Mouse (Mus musculus) fat pad, adult 2 months (tissue): ENCODE data around the gene Sapcd1.

Experiments
- DNase-seq: peaks from one replicate; pipeline ENCODE4 v3.0.0-alpha.2; 2011; ENCODE audit warnings: low read depth, low spot score; ENCODE audit errors: extremely low read depth

The Sapcd1 gene

DNA sequence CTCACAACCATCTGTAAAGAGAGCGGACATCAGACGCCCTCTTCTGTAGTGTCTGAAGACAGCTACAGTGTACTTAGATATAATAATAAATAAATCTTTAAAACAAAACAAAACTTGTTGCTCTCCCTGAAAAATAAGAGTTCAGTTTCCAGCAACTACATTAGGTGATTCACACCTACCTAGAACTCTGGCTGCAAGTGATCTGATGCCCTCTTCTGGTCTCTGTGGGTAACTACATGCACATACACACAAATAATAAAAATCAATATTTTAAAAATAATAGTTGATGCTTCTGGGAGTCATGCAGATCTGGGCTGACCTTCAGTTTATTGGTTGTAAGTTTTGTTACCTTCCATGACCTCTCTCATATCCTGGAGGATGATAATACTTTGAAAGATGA lies 43.6 kb downstream of the Sapcd1 start:
- no peak for DNase-seq

GRCm38 (mm10) chr17:34982328-34982727 lies 45.5 kb downstream of the Sapcd1 start:
- no peak for DNase-seq

- no peak for DNase-seq
Observed at GRCm38 (mm10) chr17:34981690-34982180, 46.1 kb downstream of the Sapcd1 start, which contains the start of gene Lsm2. TSS of gene Lsm2 (plus strand) at chr17:34981862.

- DNase-seq = no peak
Observed at GRCm38 (mm10) chr17:34980655-34981054, 47.2 kb downstream of the Sapcd1 start.

GRCm38 (mm10) chr17:34979631-34980030 lies 48.2 kb downstream of the Sapcd1 start:
- no peak for DNase-seq

GRCm38 (mm10) chr17:34978239-34978638 lies 49.6 kb downstream of the Sapcd1 start:
- DNase-seq = no peak

DNA sequence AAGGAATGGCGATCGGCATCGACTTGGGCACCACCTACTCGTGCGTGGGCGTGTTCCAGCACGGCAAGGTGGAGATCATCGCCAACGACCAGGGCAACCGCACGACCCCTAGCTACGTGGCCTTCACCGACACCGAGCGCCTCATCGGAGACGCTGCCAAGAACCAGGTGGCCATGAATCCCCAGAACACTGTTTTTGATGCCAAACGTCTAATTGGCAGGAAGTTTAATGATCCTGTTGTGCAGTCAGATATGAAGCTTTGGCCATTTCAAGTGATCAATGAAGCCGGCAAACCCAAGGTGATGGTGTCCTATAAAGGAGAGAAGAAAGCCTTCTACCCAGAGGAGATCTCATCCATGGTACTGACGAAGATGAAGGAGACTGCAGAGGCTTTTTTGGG lies 50.8 kb downstream of the Sapcd1 start:
- DNase-seq = no peak
